Mouse (Mus musculus) MEL (cell line): ENCODE data around the gene 0610010K14Rik. TPM values are rescaled to one million over a fixed set of nuclear protein-coding genes. Genes with fewer than 3 reads are reported as not detected.

Experiments used
- DNase-seq: peaks from one replicate; pipeline ENCODE4 v3.0.0; 2011; ENCODE audit warnings: low read depth, low spot score
- H3K27ac ChIP-seq: 2 replicates; pipeline ENCODE4 v1.5.1; 2012; ENCODE audit warnings: low read depth, mild to moderate bottlenecking, control low read depth, low read length, moderate library complexity; ENCODE audit not compliant: control insufficient read depth
- H3K27me3 ChIP-seq, 2 experiments: fragments of 150-350 bp in 1 of 2; sonication (generic) in 1 of 2; 2 replicates each; pipeline ENCODE4 v1.6.1; 2012; ENCODE audit warnings: low read length in 2 of 2, mild to moderate bottlenecking in 2 of 2, improper control_type of control experiment in 1 of 2, moderate library complexity in 1 of 2; ENCODE audit not compliant: insufficient read depth in 2 of 2, control insufficient read depth in 1 of 2
- H3K36me3 ChIP-seq, 2 experiments: 2 replicates each; pipeline ENCODE4 v1.6.1; 2012 to 2014; ENCODE audit warnings: low read length in 2 of 2, improper control_type of control experiment in 1 of 2, inconsistent platforms in 1 of 2, mild to moderate bottlenecking in 1 of 2; ENCODE audit not compliant: insufficient read depth in 2 of 2, control insufficient read depth in 1 of 2
- H3K4me1 ChIP-seq, 2 experiments: fragments of 150-350 bp in 1 of 2; sonication (generic) in 1 of 2; 2 replicates each; pipeline ENCODE4 v1.6.1; 2012; ENCODE audit warnings: low read length in 2 of 2, improper control_type of control experiment in 1 of 2, mild to moderate bottlenecking in 1 of 2; ENCODE audit not compliant: insufficient read depth in 2 of 2, control insufficient read depth in 1 of 2
- H3K4me3 ChIP-seq, 2 experiments: fragments of 150-350 bp in 1 of 2; sonication (generic) in 1 of 2; 2 replicates each; pipeline ENCODE4 v1.5.1; 2012; ENCODE audit warnings: low read depth in 2 of 2, low read length in 2 of 2, mild to moderate bottlenecking in 2 of 2, moderate library complexity in 2 of 2, control low read depth in 1 of 2, improper control_type of control experiment in 1 of 2; ENCODE audit not compliant: control insufficient read depth in 1 of 2, insufficient read depth in 1 of 2
- H3K79me2 ChIP-seq: 2 replicates; pipeline ENCODE4 v1.6.1; 2012; ENCODE audit warnings: mild to moderate bottlenecking, low read length, moderate library complexity; ENCODE audit not compliant: control insufficient read depth, poor library complexity, insufficient read depth
- H3K9ac ChIP-seq: 2 replicates; pipeline ENCODE4 v1.6.1; 2012; ENCODE audit warnings: low read depth, mild to moderate bottlenecking, control low read depth, low read length, moderate library complexity; ENCODE audit not compliant: control insufficient read depth, poor library complexity, severe bottlenecking
- H3K9me3 ChIP-seq: fragments of 150-350 bp; sonication (generic); replicated peaks from 2 replicates; pipeline ENCODE4 v1.6.1; 2012; ENCODE audit warnings: mild to moderate bottlenecking, low read length, improper control_type of control experiment, moderate library complexity; ENCODE audit not compliant: insufficient read depth
- BHLHE40 ChIP-seq: IDR thresholded peaks from 2 replicates; pipeline ENCODE4 v1.6.1; 2012; ENCODE audit warnings: low read depth, mild to moderate bottlenecking, inconsistent platforms, low read length, improper control_type of control experiment, borderline replicate concordance
- CHD1 ChIP-seq: IDR thresholded peaks from 2 replicates; pipeline ENCODE4 v1.6.1; 2012; ENCODE audit warnings: low read depth, mild to moderate bottlenecking, inconsistent platforms, low read length, improper control_type of control experiment
- CHD2 ChIP-seq: IDR thresholded peaks from 2 replicates; pipeline ENCODE4 v1.6.1; 2011; ENCODE audit warnings: low read length, improper control_type of control experiment
- CTCF ChIP-seq, 3 experiments: IDR thresholded peaks in 2 of 3; conservative IDR thresholded peaks in 1 of 3; 2 replicates each; pipeline ENCODE4 v1.5.1; 2011 to 2012; ENCODE audit warnings: low read length in 3 of 3, low read depth in 2 of 3, mild to moderate bottlenecking in 2 of 3, improper control_type of control experiment in 1 of 3, inconsistent platforms in 1 of 3, mixed read lengths in 1 of 3, moderate library complexity in 1 of 3; ENCODE audit not compliant: control insufficient read depth in 1 of 3, insufficient read depth in 1 of 3, poor library complexity in 1 of 3, severe bottlenecking in 1 of 3
- E2F4 ChIP-seq: IDR thresholded peaks from 2 replicates; pipeline ENCODE4 v1.6.1; 2011; ENCODE audit warnings: low read depth, low read length, improper control_type of control experiment, borderline replicate concordance
- ELF1 ChIP-seq: IDR thresholded peaks from 2 replicates; pipeline ENCODE4 v1.6.1; 2014; ENCODE audit warnings: low read depth, mild to moderate bottlenecking, inconsistent platforms, low read length, improper control_type of control experiment, moderate library complexity
- GABPA ChIP-seq: IDR thresholded peaks from 2 replicates; pipeline ENCODE4 v1.6.1; 2012; ENCODE audit warnings: low read depth, mild to moderate bottlenecking, inconsistent platforms, low read length, improper control_type of control experiment, moderate library complexity
- GATA1 ChIP-seq: IDR thresholded peaks from 2 replicates; pipeline ENCODE4 v1.6.1; 2011; ENCODE audit warnings: low read depth, low read length, improper control_type of control experiment
- HCFC1 ChIP-seq: IDR thresholded peaks from 2 replicates; pipeline ENCODE4 v1.6.1; 2012; ENCODE audit warnings: low read depth, mild to moderate bottlenecking, inconsistent platforms, low read length, improper control_type of control experiment, moderate library complexity
- MAFK ChIP-seq: IDR thresholded peaks from 2 replicates; pipeline ENCODE4 v1.6.1; 2011; ENCODE audit warnings: low read depth, mild to moderate bottlenecking, low read length, improper control_type of control experiment, borderline replicate concordance
- MAX ChIP-seq: IDR thresholded peaks from 2 replicates; pipeline ENCODE4 v1.6.1; 2011; ENCODE audit warnings: low read length, improper control_type of control experiment
- MEF2A ChIP-seq: IDR thresholded peaks from 2 replicates; pipeline ENCODE4 v1.6.1; 2014; ENCODE audit warnings: low read depth, mild to moderate bottlenecking, inconsistent platforms, low read length, improper control_type of control experiment; ENCODE audit not compliant: poor library complexity, insufficient replicate concordance, severe bottlenecking; ENCODE audit errors: extremely low read depth
- MYB ChIP-seq: IDR thresholded peaks from 2 replicates; pipeline ENCODE4 v1.6.1; 2011; ENCODE audit warnings: mild to moderate bottlenecking, low read depth, low read length, improper control_type of control experiment
- NRF1 ChIP-seq: IDR thresholded peaks from 2 replicates; pipeline ENCODE4 v1.6.1; 2014; ENCODE audit warnings: low read depth, mild to moderate bottlenecking, inconsistent platforms, low read length, improper control_type of control experiment, moderate library complexity; ENCODE audit not compliant: poor library complexity, insufficient read depth, severe bottlenecking
- POLR2AphosphoS2 ChIP-seq: IDR thresholded peaks from 2 replicates; pipeline ENCODE4 v1.6.1; 2011; ENCODE audit warnings: low read length, improper control_type of control experiment
- POLR2AphosphoS5 ChIP-seq: IDR thresholded peaks from 2 replicates; pipeline ENCODE4 v1.6.1; 2012; ENCODE audit warnings: low read depth, borderline replicate concordance, mild to moderate bottlenecking, inconsistent platforms, low read length, moderate library complexity, mixed read lengths
- RAD21 ChIP-seq: IDR thresholded peaks from 2 replicates; pipeline ENCODE4 v1.6.1; 2011; ENCODE audit warnings: mild to moderate bottlenecking, low read depth, low read length, improper control_type of control experiment
- RCOR1 ChIP-seq: IDR thresholded peaks from 2 replicates; pipeline ENCODE4 v1.6.1; 2012; ENCODE audit warnings: low read depth, mild to moderate bottlenecking, inconsistent platforms, low read length, improper control_type of control experiment
- SMC3 ChIP-seq: IDR thresholded peaks from 2 replicates; pipeline ENCODE4 v1.6.1; 2011; ENCODE audit warnings: low read depth, low read length, improper control_type of control experiment
- TBP ChIP-seq: IDR thresholded peaks from 2 replicates; pipeline ENCODE4 v1.8.0; 2011; ENCODE audit warnings: low read depth, low read length, improper control_type of control experiment
- TCF12 ChIP-seq: IDR thresholded peaks from 2 replicates; pipeline ENCODE4 v1.6.1; 2014; ENCODE audit warnings: low read depth, mild to moderate bottlenecking, inconsistent platforms, low read length, improper control_type of control experiment, moderate library complexity
- UBTF ChIP-seq: IDR thresholded peaks from 2 replicates; pipeline ENCODE4 v1.6.1; 2012; ENCODE audit warnings: low read depth, mild to moderate bottlenecking, inconsistent platforms, low read length, improper control_type of control experiment, moderate library complexity, borderline replicate concordance; ENCODE audit not compliant: insufficient read depth
- USF1 ChIP-seq: IDR thresholded peaks from 2 replicates; pipeline ENCODE4 v1.6.1; 2014; ENCODE audit warnings: low read depth, mild to moderate bottlenecking, inconsistent platforms, low read length, improper control_type of control experiment, moderate library complexity
- USF2 ChIP-seq, 2 experiments: IDR thresholded peaks; 2 replicates each; pipeline ENCODE4 v1.6.1; 2011 to 2012; ENCODE audit warnings: improper control_type of control experiment in 2 of 2, low read length in 2 of 2, borderline replicate concordance in 1 of 2, inconsistent platforms in 1 of 2, low read depth in 1 of 2, mild to moderate bottlenecking in 1 of 2; ENCODE audit not compliant: insufficient read depth in 1 of 2
- ZC3H11A ChIP-seq: IDR thresholded peaks from 2 replicates; pipeline ENCODE4 v1.6.1; 2012; ENCODE audit warnings: low read depth, mild to moderate bottlenecking, inconsistent platforms, low read length, improper control_type of control experiment
- ZKSCAN1 ChIP-seq: IDR thresholded peaks from 2 replicates; pipeline ENCODE4 v1.6.1; 2012; ENCODE audit warnings: low read depth, mild to moderate bottlenecking, inconsistent platforms, low read length, improper control_type of control experiment, moderate library complexity
- ZMIZ1 ChIP-seq: IDR thresholded peaks from 2 replicates; pipeline ENCODE4 v1.6.1; 2012; ENCODE audit warnings: low read depth, mild to moderate bottlenecking, inconsistent platforms, low read length, improper control_type of control experiment, moderate library complexity
- ZNF384 ChIP-seq: IDR thresholded peaks from 2 replicates; pipeline ENCODE4 v1.6.1; 2012; ENCODE audit warnings: low read depth, mild to moderate bottlenecking, inconsistent platforms, low read length, improper control_type of control experiment
- polyA plus RNA-seq, 2 experiments: library from polyadenylated mRNA; stranded (reverse) in 1 of 2; unstranded in 1 of 2; fragments of >175 nt in 1 of 2; fragments of >200 nt in 1 of 2; gene quantifications; 2 replicates each; pipeline versions ENCODE4 v1.2.1 to v1.2.4; 2012; ENCODE audit warnings: low replicate concordance in 2 of 2, low read depth in 1 of 2; ENCODE audit not compliant: insufficient read length in 2 of 2, insufficient read depth in 1 of 2, missing spikeins in 1 of 2
- total RNA-seq: library from RNA; depleted of rRNA; stranded (reverse); fragments of 300-350 nt; gene quantifications from 2 replicates; pipeline ENCODE4 v1.2.3, GENCODE M21; 2012

Gene 0610010K14Rik
- total and polyA plus RNA-seq, 3 experiments = 60.4 to 189 TPM; not detected in 1

DNA sequence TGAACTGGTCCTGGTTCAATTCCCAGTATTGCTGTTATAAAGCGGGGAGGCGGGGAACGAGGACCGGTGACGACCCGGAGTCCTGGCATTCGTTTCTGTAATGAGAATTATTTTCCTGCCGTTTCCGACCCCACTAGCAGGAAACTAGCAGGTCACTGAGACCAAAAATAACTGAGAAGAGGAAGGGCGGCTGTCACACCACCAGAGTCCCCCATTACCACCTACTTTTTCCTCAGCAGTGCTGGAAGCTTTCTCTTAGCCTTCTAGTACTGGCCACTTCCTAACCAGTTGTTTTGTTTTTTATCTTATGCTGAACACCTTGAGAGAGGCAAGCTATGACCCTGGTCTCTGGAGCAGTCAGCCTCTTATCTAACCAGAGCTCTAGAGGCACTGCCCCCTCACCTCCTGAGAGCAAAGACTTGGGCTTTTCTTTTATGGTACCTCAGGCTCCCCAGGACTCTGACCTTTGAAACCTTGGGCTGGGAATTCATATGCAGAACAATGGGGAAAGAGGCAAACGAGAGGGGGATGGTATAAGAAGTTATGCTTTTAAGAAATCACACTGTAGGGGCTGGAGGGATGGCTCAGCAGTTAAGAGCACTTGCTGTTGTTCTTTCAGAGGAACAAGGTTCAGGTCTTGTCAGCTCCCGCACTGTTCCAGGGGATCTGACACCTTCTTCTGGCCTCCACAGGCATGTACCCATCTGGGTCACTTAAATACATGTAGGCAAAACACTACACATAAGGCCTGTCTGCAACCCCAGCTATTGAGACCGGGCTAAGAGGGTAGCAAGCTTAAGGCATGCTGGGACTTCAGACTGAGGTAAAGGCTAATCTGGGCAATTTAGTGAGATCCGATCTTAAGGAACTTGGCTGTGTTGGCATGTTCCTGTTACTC is 15.9 kb downstream of the 0610010K14Rik start (continued):
- TF ChIP-seq RAD21 (no peak), MAX (no peak), CTCF (IDR thresholded peaks at IDR 0.05 in 2 of 3, conservative IDR thresholded peaks at IDR 0.05 in 1 of 3; ENCODE audit: control insufficient read depth in 1 of 3, insufficient read depth in 1 of 3, low read depth in 2 of 3, low read length in 3 of 3, poor library complexity in 1 of 3, severe bottlenecking in 1 of 3) (peak in 1 of 3 experiments; percentile 32; a peak in 2 of 6 replicates), ZNF384 (no peak), BHLHE40 (no peak), MYB (no peak), ELF1 (no peak), USF1 (no peak), RCOR1 (no peak), ZC3H11A (no peak)
- TF ChIP-seq, all 39 proteins: peak for 6

DNA sequence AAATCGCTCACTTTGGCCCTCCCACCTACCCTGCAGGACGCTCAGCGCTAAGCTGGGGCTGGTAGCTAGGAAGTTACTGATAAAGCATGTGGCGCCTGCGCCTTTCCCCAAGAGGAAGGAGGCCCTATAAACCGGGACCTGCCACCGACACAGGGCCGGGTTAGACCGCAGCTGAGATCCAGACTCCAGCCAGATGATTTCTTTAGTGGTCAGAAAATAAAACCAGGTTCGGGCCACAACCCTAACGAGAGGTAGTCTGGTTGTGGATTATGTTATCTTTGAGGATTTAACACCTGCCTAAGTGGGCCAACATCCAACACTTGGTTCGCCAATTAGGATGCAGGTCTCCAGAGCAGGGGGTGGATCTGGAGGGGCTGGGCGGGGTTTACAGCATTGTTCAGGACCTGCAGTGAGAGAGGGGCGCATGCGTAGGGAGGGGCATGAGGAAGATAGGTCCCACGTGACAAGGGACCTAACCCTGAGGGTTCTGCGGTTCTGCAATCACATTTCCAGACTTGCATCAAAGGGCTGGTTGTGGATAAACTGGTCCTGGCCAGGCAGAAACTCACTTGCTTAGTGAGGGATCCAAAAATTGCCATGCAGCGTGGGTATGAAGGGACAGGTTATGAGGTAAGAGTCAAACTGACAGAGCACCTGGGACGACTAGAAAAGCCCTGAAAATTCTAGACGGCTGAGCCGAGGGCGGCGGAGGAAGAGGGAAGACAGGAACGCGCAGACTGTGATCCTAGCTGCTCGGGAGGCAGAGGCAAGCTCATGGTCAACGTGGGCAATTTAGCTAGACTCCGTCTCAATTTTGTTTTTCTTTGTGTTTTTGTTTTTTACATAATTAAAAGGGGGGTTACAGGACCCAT is 16.7 kb downstream of the 0610010K14Rik start, which contains the start of gene Slc16a13:
Slc16a13 (minus strand) TSS at position 334 of the 872 bp plus-strand sequence.
- peaks cover 0 to 5% of the 10 kb centered on the region in 2 experiments; a peak in 2 of 4 replicates for H3K36me3 ChIP-seq
- peak within 1 kb of the TSS; percentile 95 for H3K27ac ChIP-seq
- peaks cover 5 to 7% of the 10 kb centered on the region in 2 experiments; a peak in 3 of 4 replicates for H3K4me1 ChIP-seq
- peak within 1 kb of the TSS; percentile 66 to 77 for H3K4me3 ChIP-seq
- no peaks in the 10 kb centered on the region for H3K9me3 ChIP-seq
- DNase-seq = peak; percentile 100
- no peaks in the 10 kb centered on the region for H3K27me3 ChIP-seq
- peaks cover 5% of the 10 kb centered on the region; the same call in 1 of the 2 replicates for H3K79me2 ChIP-seq
- H3K9ac ChIP-seq = peak within 1 kb of the TSS; percentile 81
- TF ChIP-seq MEF2A (no peak), BHLHE40 (peak; percentile 86), ZMIZ1 (peak; percentile 93), UBTF (0 out of 2 replicates have a peak, but pooled peaks have one; percentile 53), TCF12 (peak; percentile 78), SMC3 (no peak), GABPA (no peak), MAFK (no peak), GATA1 (peak; percentile 35), CHD2 (no peak), E2F4 (no peak), POLR2AphosphoS5 (peak; percentile 58; the same call in 1 of the 2 replicates), CTCF (IDR thresholded peaks at IDR 0.05 in 2 of 3, conservative IDR thresholded peaks at IDR 0.05 in 1 of 3; ENCODE audit: control insufficient read depth in 1 of 3, insufficient read depth in 1 of 3, low read depth in 2 of 3, low read length in 3 of 3, poor library complexity in 1 of 3, severe bottlenecking in 1 of 3) (no peak), ZKSCAN1 (no peak), POLR2AphosphoS2 (peak; percentile 95), MAX (peak; percentile 97), HCFC1 (peak; percentile 62; the same call in 1 of the 2 replicates), CHD1 (no peak), NRF1 (peak; percentile 95), USF1 (peak; percentile 98), TBP (peak; percentile 96), USF2 (IDR thresholded peaks at IDR 0.05; ENCODE audit: borderline replicate concordance in 1 of 2, insufficient read depth in 1 of 2, low read depth in 1 of 2, low read length in 2 of 2) (peak; percentile 58 to 86), RAD21 (no peak)
